Mouse (Mus musculus) ZHBTc4 (cell line): ENCODE results near the gene Shank3.

Source experiments
- DNase-seq: peaks from one replicate; pipeline ENCODE4 v3.0.0-alpha.2; 2011; ENCODE audit warnings: low read depth, low spot score

The Shank3 gene

DNA sequence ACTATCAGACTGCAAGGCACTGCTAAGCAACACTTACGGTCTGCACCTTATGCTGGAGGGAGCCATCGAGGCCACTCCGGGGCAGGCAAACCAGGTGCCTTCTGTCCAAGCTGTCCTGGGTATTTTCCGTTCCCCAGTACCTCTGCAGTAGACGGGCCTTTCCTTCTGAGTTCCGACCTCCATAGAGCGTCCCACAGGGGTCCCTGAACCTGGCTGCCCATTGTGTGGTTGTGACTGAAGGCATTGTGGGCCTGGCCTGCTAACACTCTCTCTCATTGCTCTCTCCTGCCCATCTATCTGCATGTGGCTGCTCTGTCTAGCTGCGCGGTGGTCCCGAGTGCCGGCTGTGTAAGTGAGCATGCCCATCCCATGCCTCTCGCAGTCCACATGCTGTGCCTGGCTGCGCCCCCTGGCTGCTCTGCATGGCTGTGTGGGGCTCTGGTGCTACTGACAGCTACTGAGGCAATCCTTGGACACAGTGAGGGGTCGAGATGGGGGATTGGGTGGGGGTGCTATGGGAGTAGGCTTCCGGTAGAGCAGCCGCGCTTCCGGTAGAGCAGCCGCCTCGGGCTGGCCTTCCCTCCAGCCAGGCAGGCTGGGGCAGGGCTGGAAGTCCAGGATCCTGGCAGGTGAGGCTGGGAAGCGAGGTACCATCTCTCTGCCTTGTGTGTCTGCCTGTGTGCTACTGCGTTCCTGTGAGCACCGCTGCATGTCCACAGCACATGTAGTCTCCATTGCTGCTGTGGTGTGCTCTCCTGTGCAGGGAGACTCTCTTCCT is 57.2 kb downstream of the Shank3 start:
- peak; percentile 69 for DNase-seq

DNA sequence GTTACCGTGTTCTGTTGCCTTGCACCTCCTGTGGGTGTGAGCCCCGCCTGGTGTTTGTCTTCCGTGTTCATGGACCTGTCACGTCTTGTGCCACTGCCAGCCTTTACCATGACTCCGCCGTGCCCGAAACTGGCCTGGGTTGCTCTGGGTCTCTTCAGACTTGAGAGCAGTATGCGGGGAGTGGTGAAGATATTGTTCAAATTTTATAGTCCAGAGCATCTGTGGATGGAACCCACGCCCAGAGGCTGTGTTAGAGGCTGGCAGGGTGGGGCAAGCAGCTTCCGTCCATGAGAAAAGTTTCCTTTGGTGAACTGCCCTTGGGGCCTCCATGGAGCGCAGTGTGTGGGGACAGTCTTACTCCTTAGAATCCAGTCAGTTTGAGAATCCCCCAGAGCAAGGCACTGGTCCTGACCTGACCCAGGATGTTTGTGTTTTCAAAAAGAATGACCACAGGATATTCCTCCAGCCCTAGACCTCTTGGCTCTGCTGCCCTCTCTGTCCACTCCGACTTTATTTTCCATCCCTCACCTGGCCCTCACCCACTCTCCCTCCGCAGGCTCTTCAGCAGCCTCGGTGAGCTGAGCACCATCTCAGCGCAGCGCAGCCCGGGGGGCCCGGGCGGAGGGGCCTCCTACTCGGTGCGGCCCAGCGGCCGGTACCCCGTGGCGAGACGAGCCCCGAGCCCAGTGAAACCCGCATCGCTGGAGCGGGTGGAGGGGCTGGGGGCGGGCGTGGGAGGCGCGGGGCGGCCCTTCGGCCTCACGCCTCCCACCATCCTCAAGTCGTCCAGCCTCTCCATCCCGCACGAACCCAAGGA is 58.0 kb downstream of the Shank3 start:
- DNase-seq: no peak

DNA sequence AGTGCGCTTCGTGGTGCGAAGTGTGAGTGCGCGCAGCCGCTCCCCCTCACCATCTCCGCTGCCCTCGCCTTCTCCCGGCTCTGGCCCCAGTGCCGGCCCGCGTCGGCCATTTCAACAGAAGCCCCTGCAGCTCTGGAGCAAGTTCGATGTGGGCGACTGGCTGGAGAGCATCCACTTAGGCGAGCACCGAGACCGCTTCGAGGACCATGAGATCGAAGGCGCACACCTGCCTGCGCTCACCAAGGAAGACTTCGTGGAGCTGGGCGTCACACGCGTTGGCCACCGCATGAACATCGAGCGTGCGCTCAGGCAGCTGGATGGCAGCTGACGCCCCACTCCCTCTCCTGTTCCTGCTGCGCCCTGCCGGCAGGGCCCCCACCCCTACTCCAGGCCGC is 58.6 kb downstream of the Shank3 start:
- peak; percentile 60 for DNase-seq

DNA sequence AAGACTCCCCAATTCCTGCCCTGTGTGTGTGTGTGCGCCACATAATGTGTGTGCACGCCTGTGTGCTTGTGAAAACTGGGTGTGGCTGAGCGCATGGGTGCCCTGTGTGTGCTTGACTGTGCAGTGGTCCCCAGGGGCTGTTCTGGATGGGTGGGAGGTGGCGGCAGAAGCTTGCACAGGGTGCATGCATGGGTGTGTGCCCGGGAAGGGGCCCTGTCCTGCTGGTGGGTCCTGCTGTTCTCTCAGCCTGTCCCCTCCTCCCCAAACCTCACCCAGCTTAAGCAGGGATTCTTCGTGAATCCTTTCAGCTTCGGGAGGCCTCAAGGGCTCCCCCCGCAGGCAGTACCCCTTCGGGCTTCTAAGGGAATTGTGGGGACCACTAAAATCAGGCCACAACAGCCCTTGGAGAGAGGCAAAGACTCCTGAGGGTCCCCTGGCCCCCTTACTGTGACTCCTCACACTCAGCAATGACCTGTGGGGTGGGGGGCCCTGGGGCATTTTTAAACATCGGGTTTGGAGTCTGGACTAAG is 59.8 kb downstream of the Shank3 start:
- peak; percentile 35 for DNase-seq

DNA sequence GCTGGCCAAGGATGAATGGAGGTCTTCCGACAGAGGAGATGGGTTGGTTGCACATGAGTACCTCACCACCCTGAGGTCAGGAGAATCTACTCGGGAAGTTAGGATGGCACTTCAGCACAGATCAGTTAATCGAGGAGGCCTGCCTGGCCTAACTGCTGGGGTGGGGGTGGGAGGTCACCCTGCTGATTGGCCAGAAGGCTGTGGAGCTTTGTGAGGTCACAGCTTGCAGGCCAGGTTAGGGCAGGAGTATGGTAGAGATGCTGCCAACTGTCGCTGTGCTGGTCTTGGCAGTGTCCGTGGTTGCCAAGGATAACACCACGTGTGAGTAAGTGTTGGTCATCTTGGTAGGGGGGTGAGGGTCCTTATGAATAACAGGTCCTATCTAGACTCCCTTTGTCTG is 68.7 kb downstream of the Shank3 start, which contains the start of gene Acr:
Gene Acr (plus strand): TSS at position 213 of the 400 bp plus-strand sequence.
- no peak for DNase-seq

DNA sequence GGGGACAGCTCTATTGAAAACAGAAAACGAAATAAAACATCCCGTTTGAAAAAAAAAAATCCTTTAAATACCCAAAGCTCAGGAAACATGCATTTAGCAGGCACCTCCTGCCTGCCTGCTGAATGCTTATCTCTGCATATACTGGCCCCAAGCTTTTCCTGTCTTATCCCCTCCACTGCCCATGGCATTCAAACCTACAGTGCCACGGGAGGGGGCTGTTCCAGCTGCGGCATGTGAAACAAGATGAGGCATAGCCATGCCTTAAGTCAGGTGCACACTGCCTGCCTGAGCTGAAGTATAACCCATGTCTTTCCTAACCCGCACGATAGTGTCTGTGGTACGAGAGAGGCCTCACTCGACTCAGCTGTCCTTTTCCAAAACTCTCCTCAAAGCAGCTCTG is 72.7 kb downstream of the Shank3 start:
- no peak for DNase-seq

DNA sequence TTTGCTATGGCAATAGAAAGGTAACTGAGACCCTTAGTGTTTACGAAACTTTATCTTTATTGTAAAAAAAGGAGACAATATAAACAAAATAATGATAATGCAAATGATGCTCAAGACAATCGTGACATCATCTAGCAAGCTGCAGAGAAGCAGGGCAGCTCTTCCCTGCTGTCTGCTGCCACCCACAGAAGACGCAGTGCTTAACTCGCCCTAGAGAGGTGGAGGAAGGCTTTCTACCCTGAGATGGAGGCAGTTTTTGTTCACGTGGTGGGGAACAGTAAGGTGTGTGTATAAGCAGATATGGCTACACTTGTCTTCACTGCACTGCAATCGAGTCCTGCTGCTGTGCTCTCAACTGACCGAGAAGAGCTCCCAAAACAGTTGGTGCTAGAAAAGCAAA is 83.1 kb downstream of the Shank3 start:
- DNase-seq: no peak

DNA sequence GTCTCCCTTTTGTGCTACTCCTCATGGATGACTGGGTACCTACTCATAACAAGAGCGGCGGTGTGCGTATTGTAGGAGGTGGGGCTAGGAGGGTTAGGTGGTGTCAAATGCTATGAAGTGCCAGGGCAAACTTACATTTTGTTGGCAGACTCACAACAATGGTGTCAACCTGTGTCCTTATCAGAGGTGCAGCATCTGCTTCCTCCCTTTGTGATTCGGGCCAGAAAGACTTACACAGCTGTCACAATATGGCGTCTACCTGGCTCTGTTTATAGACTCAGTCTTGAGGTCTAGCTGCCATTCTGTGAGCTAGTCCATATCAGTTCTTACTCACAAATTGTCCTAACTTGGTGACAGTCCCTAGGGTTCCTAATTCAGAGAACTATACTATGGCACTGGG is 85.7 kb downstream of the Shank3 start:
- DNase-seq: no peak

DNA sequence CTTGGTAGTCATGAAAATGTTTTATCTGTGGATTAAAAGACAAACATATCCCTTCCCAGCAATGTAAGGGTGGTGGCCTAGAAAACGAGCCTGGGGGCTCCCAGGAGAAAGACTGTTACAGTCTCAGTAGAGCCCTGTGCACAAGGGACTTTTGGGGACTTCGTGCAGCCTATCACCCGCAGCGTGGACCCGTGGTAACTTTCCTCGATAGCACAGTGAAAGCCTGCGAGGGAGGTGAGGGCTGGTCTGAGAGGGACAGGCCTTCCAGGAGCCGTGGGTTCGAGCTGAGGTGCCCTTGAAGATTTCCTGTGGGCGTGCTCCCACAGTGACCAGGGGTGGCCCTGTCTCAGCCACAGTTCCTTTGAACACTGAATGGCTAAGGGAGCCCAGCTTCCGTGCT is 86.2 kb downstream of the Shank3 start:
- DNase-seq: no peak

DNA sequence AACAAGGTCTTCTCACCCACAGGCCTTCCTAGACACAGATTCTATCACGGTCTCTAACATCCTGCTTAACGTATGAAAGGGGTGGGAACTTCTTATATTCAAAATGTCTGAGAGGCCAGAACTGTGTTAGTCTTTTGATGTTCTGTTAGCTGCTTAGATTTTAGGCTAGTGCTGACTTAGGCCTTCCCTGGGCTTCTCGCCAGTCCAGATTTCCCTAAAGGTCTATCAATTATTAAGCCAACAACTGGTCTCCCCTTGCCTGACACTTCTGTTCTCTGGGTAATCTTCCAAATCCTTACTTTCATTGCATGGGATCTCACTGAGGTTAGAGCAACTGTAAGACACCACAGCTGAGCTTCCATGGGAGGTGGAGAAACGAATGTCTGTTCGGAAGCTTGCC is 89.7 kb downstream of the Shank3 start:
- DNase-seq: no peak

DNA sequence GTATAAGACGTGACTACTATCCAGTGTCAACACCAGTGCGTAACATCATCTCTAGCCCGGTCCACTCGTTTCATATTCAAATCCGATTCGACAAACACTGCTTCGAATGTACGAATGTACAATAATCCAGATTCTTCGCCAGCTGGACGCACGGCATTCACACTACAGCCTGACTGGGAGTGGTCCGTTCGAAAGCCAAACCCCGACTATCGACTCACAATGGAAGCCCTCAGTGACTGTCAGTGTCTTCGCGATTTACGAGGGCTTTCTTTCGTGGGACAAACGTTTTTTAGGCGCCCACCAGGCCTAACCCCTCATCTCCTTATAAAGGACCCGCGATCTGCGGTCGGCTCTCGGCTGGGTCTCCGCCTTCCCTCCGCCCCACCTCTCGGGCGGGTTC is 91.9 kb downstream of the Shank3 start:
- no peak for DNase-seq

DNA sequence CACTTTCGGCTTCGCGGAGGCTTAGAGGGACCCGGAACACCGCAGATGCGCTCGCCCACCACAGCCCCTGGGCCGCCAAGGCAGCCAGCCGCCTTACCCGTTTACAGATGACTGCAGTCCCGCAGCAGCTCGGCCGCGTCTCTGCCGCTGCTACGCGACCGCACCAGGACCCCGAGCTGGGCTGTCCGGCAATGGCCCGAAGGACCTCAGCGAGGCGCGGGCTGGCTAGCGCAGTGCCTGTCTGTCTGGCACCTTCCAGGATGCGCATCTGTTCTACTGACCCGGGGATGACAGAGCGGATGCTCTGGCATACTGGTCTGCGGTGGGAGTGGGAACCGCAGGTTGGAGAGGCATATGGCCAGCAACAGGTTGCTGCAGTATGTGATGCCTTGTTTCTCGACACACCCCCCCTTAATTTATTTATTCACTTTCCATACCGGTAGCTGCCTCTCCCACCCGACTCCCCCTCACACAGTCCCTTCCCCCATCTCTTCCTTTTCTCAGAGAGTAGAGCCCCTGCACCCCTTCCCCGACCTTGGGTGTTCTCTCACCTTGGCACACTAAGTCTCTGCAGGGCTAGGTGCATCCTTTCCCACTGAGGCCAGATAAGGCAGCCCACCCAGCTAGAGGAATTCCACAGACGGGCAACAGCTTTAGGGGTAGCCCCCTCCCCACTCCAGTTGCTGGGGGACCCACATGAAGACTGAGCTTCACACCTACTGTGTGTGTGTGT is 92.5 kb downstream of the Shank3 start, which contains the start of gene Rabl2:
Gene Rabl2 (minus strand): TSS at position 201 of the 733 bp plus-strand sequence.
- DNase-seq: peak; percentile 95

DNA sequence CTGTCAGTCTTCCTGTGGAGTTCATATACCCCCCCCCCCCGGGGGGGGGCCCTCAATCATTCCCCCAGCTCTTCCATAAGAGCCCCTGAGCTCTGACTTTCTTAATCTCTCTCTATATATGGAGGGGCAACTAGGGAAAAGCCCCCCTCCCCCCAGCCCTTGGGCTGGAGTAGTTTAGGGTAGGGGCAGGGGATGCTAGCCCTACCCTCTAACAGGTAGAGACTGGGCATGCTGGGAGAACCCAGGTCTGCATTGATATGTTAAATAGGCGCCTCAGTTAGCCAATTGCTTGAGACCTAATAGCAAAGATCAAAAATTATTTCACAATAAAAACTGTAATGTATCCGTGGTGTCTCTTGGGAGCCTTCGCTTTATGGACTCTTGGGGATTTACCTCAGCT is 93.1 kb downstream of the Shank3 start:
- DNase-seq: no peak

DNA sequence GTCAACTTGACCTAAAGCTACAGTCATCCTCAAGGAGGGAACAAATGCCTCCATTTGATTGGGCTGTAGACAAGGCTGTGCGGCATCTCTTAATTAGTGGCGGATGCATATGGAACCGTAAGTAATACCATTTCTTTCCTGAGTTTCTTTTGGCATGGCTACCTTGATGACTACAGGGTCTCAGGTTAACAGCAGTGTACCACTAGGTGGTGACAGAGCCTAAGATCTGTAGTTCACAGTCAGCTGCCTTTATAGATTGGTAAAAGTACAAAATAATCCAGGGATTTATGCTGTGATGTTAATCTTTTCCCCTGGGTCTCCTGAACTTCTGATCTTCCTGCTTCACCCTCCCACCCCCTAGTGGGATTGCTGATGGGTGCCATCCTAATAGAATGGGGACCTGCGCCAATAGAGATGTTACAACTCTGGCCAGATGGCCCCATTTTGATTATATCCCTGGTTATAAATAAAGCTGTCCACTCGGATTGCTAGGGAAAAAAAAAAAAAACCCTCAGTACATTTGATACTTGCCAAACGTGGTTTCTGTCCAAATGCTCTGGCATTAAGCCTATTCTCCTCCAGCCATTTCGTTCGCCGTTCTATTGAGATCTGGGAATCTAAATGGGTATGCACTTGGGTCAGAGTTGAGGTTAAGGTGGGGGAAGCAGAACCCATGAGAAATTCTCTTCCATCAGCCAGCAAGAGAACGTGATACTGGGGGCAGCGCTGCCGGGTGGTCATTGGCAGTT is 106.6 kb downstream of the Shank3 start:
- DNase-seq: peak; percentile 23

DNA sequence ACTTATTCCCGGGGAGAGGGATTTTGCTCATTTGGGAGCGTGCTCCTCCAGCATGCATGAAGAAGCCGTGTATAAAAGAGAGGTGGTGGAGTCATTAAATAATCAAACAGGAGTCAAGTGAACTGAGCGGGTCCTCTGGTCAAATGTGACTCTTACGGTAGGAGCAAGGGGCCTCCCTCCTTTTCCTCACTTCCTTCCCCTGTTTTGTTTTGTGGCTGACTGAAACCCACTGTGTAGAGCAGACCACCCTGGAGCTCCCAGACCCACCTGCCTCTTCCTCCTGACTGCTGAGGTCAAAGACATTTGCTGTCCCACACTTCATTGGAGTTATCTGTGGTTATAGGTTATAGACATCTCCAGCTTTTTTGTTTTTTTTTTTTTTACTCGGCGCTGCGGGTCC is 108.1 kb downstream of the Shank3 start:
- no peak for DNase-seq

DNA sequence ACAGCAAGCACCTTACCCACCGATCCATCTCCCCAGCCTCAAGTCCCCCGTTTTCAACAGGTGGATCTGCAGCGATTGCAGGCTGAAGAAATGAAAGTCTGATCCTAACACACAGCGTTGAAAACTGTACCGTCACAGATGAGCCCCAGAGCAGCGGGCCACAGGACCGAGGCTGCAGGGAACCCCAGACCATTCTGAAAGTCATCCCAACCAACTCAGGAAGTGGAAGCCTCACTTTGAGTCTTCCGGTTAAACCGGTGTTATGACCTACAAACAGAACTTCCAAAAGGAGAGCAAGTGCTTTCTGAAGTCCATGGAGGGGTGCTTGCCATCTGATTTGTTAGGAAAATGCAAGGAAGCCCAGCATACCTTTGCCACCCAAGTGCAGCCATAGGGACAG is 108.5 kb downstream of the Shank3 start:
- DNase-seq: no peak
